In genomic region chr4:45183818-45184520, GRCm38 (mm10) we compare ENCODE assay signal across 7 mouse cellular contexts. TPM values are rescaled to one million over a fixed set of nuclear protein-coding genes. Genes with fewer than 3 reads are reported as not detected.
DNase-seq lines count a peak whose midpoint lies in the region; ATAC-seq and TF ChIP-seq lines count a peak whose summit lies in the region.

No protein-coding gene starts in this region.

- peak; percentile 11 for DNase-seq in lung, embryonic 14.5 days
- DNase-seq in lung, postnatal 10 days, result no peak
- DNase-seq in hindbrain, postnatal 0 days (ENCODE audit: low spot score), result peak; percentile 50
- no peak for DNase-seq in adrenal gland, adult 8-10 months

- no peak; the same call in 1 of the 2 replicates for ATAC-seq in lung, embryonic 14.5 days (ENCODE audit: insufficient read depth)
- ATAC-seq in embryonic facial prominence, embryonic 15.5 days (ENCODE audit: insufficient number of reproducible peaks, low FRiP score, low TSS enrichment, low read depth), result peak; percentile 53
- ATAC-seq in hindbrain, postnatal 0 days, result peak; percentile 74
- peak; percentile 21; the same call in 1 of the 2 replicates for ATAC-seq in neural tube, embryonic 12.5 days (ENCODE audit: low FRiP score, low read depth)
- no peak for ATAC-seq in megakaryocyte progenitor cell, adult 5-6 weeks (replicated peaks; ENCODE audit: poor library complexity)

- H3K27ac ChIP-seq in lung, embryonic 14.5 days (ENCODE audit: low read depth), result no peak overlapping the region
- H3K27ac ChIP-seq in embryonic facial prominence, embryonic 15.5 days (replicated peaks), result no peak overlapping the region
- peak overlapping the region; percentile 64 for H3K27ac ChIP-seq in hindbrain, postnatal 0 days
- H3K27ac ChIP-seq in neural tube, embryonic 12.5 days, result no peak overlapping the region

- H3K4me2 ChIP-seq in lung, embryonic 14.5 days, result peak overlapping the region; percentile 100
- H3K4me2 ChIP-seq in embryonic facial prominence, embryonic 15.5 days (replicated peaks), result peak overlapping the region; percentile 99
- peak overlapping the region; percentile 98 for H3K4me2 ChIP-seq in hindbrain, postnatal 0 days (ENCODE audit: low read depth, low read length)
- H3K4me2 ChIP-seq in neural tube, embryonic 12.5 days (replicated peaks), result peak overlapping the region; percentile 98

- WGBS in lung, embryonic 14.5 days, result 26% methylated on average over 13 of the region's 13 CpGs
- 22% methylated on average over 13 of the region's 13 CpGs for WGBS in embryonic facial prominence, embryonic 15.5 days
- 23% methylated on average over 13 of the region's 13 CpGs for WGBS in hindbrain, postnatal 0 days
- WGBS in neural tube, embryonic 12.5 days, result 24% methylated on average over 13 of the region's 13 CpGs

- peak overlapping the region; percentile 60 for H3K9ac ChIP-seq in lung, embryonic 14.5 days
- H3K9ac ChIP-seq in embryonic facial prominence, embryonic 15.5 days, result peak overlapping the region; percentile 54
- peak overlapping the region; percentile 69 for H3K9ac ChIP-seq in hindbrain, postnatal 0 days (replicated peaks; ENCODE audit: low read length)
- H3K9ac ChIP-seq in neural tube, embryonic 12.5 days, result peak overlapping the region; percentile 70

- H3K9me3 ChIP-seq in lung, embryonic 14.5 days (ENCODE audit: low read depth, low read length), result no peaks in the 10 kb centered on the region
- H3K9me3 ChIP-seq in embryonic facial prominence, embryonic 15.5 days (replicated peaks), result no peaks in the 10 kb centered on the region
- no peaks in the 10 kb centered on the region for H3K9me3 ChIP-seq in hindbrain, postnatal 0 days (ENCODE audit: low read length)
- no peaks in the 10 kb centered on the region for H3K9me3 ChIP-seq in neural tube, embryonic 12.5 days

- H3K27me3 ChIP-seq in lung, embryonic 14.5 days (ENCODE audit: insufficient read depth, low read length), result peaks cover 32% of the 10 kb centered on the region
- peaks cover 11% of the 10 kb centered on the region; the same call in 1 of the 2 replicates for H3K27me3 ChIP-seq in embryonic facial prominence, embryonic 15.5 days
- no peaks in the 10 kb centered on the region for H3K27me3 ChIP-seq in hindbrain, postnatal 0 days (ENCODE audit: insufficient read depth, low read length)
- H3K27me3 ChIP-seq in neural tube, embryonic 12.5 days (replicated peaks), result peaks cover 9% of the 10 kb centered on the region; the same call in 1 of the 2 replicates

- no peak for TF ChIP-seq CTCF in lung, embryonic 14.5 days (IDR thresholded peaks at IDR 0.05; ENCODE audit: low read depth)
- TF ChIP-seq CTCF in hindbrain, postnatal 0 days (IDR thresholded peaks at IDR 0.05; ENCODE audit: low read depth), result no peak

- H3K4me1 ChIP-seq in lung, embryonic 14.5 days (ENCODE audit: insufficient read depth), result no peaks in the 10 kb centered on the region
- peaks cover 16% of the 10 kb centered on the region for H3K4me1 ChIP-seq in embryonic facial prominence, embryonic 15.5 days
- H3K4me1 ChIP-seq in hindbrain, postnatal 0 days (ENCODE audit: insufficient read depth, low read length), result peaks cover 5% of the 10 kb centered on the region; the same call in 1 of the 2 replicates
- H3K4me1 ChIP-seq in neural tube, embryonic 12.5 days, result peaks cover 3% of the 10 kb centered on the region; the same call in 1 of the 2 replicates

- no peaks in the 10 kb centered on the region for H3K36me3 ChIP-seq in lung, embryonic 14.5 days (ENCODE audit: insufficient read depth)
- H3K36me3 ChIP-seq in embryonic facial prominence, embryonic 15.5 days, result no peaks in the 10 kb centered on the region
- no peaks in the 10 kb centered on the region for H3K36me3 ChIP-seq in hindbrain, postnatal 0 days (ENCODE audit: insufficient read depth, low read length)
- H3K36me3 ChIP-seq in neural tube, embryonic 12.5 days, result no peaks in the 10 kb centered on the region

- peak overlapping the region; percentile 61 for H3K4me3 ChIP-seq in lung, embryonic 14.5 days (ENCODE audit: low read depth, low read length)
- peak overlapping the region; percentile 66 for H3K4me3 ChIP-seq in embryonic facial prominence, embryonic 15.5 days (replicated peaks)
- H3K4me3 ChIP-seq in hindbrain, postnatal 0 days (ENCODE audit: low read length), result peak overlapping the region; percentile 76
- peak overlapping the region; percentile 57 for H3K4me3 ChIP-seq in neural tube, embryonic 12.5 days

RNA-seq across cellular contexts. Expression of gene Frmpd1, which starts 0.7 kb away (rescaled TPM):
- 0.18 and 0.69 TPM in 2 replicates for polyA plus RNA-seq in lung, embryonic 14.5 days (2014; fragmentation: Nextera tagmentation; extraction: Ambion mirVana)
- polyA plus RNA-seq in embryonic facial prominence, embryonic 15.5 days (2015; fragmentation: Nextera tagmentation; extraction: Ambion mirVana), result 4.1 and 4.5 TPM in 2 replicates
- 13.8 and 20.5 TPM in 2 replicates for total RNA-seq in hindbrain, postnatal 0 days (2014; rRNA removed)
- 4.6 and 4.8 TPM in 2 replicates for polyA plus RNA-seq in hindbrain, postnatal 0 days (2015; fragmentation: Nextera tagmentation; extraction: Ambion mirVana)
- 4.1 and 5.5 TPM in 2 replicates for polyA plus RNA-seq in neural tube, embryonic 12.5 days (2016; fragmentation: Nextera tagmentation; extraction: Ambion mirVana)
- 1 to 10 TPM; 6.5 to 9.3 (median 8.7) TPM for total RNA-seq in adrenal gland, adult 8-10 months (2022)
- total RNA-seq in megakaryocyte progenitor cell, adult 5-6 weeks (2015), result not detected in 2 replicates
- total RNA-seq in megakaryocyte progenitor cell, adult 5-6 weeks (2017), result not detected in 2 replicates

Comparison
In these comparisons a context has a peak if more than half of its experiments do, and no peak if none do; other contexts are left out.
1. DNase-seq: peak in lung, embryonic 14.5 days (single experiment) and hindbrain, postnatal 0 days (single experiment); none in lung, postnatal 10 days (single experiment) and adrenal gland, adult 8-10 months (single experiment).
2. ATAC-seq: peak in embryonic facial prominence, embryonic 15.5 days (single experiment), hindbrain, postnatal 0 days (single experiment) and neural tube, embryonic 12.5 days (single experiment); none in lung, embryonic 14.5 days (single experiment) and megakaryocyte progenitor cell, adult 5-6 weeks (single experiment).
3. Peak in every context shown above with its lines, with median percentiles within 50 percentile points of each other: H3K4me2 ChIP-seq, H3K4me3 ChIP-seq and H3K9ac ChIP-seq.